Mouse (Mus musculus) spleen, adult 2 months (tissue): ENCODE data around the gene Cdkl2.

Experiments
- CTCF ChIP-seq: fragments of 200-500 bp; IDR thresholded peaks from 2 replicates; pipeline ENCODE4 v1.5.1; 2011; ENCODE audit warnings: mild to moderate bottlenecking, inconsistent platforms; ENCODE audit not compliant: insufficient read depth, insufficient read length, insufficient replicate concordance; ENCODE audit errors: extremely low read depth
- POLR2A ChIP-seq: fragments of 200-500 bp; IDR thresholded peaks from 2 replicates; pipeline ENCODE4 v1.6.1; 2011; ENCODE audit warnings: low read depth, low read length, inconsistent platforms

- no peak for TF ChIP-seq POLR2A
- TF ChIP-seq CTCF = no peak
Observed at GRCm38 (mm10) chr5:92074061-92074460, 30.4 kb upstream of the Cdkl2 start.
